Mouse (Mus musculus): ENCODE results near the gene Gm26566.

DNA sequence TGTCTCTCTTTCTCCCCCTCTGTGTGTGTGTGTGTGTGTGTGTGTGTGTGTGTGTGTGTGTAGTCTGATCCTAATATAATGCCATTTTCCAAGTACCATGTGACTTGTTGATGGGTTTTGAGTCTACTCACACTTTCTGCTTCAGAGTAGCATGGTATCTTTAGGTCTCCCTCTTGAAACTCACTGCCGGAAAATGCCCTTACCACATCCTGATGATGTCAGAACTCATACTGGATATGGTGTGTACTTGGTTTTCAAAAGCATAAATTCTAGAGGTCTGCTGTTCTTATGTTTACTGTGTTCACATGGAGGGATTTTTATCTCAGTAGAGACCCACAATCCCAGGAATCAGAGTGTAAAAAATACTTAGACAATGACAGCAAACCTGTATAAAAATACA is 29.1 kb upstream of the Gm26566 start:
- no peak for TF ChIP-seq HCFC1 (IDR thresholded peaks at IDR 0.05; ENCODE audit: borderline replicate concordance, insufficient read depth, low read length)
- TF ChIP-seq ZC3H11A (IDR thresholded peaks at IDR 0.05; ENCODE audit: borderline replicate concordance, low read depth, low read length), result no peak
- TF ChIP-seq CHD2 (IDR thresholded peaks at IDR 0.05; ENCODE audit: low read depth, low read length), result no peak
- TF ChIP-seq ZNF384 (IDR thresholded peaks at IDR 0.05; ENCODE audit: low read depth, low read length), result no peak
- TF ChIP-seq MAFK (IDR thresholded peaks at IDR 0.05; ENCODE audit: insufficient read depth, low read depth, low read length), result no peak
